Mouse (Mus musculus) fat pad, adult 2 months (tissue): ENCODE measurements around the gene Hecw2.

Experiments used
- DNase-seq: peaks from one replicate; pipeline ENCODE4 v3.0.0-alpha.2; 2011; ENCODE audit warnings: low read depth, low spot score; ENCODE audit errors: extremely low read depth

The Hecw2 gene

GRCm38 (mm10) chr1:54194954-54195305 is at the start of gene Hecw2:
Gene Hecw2, minus strand, starts transcription at chr1:54195168.
- no peak for DNase-seq

DNA sequence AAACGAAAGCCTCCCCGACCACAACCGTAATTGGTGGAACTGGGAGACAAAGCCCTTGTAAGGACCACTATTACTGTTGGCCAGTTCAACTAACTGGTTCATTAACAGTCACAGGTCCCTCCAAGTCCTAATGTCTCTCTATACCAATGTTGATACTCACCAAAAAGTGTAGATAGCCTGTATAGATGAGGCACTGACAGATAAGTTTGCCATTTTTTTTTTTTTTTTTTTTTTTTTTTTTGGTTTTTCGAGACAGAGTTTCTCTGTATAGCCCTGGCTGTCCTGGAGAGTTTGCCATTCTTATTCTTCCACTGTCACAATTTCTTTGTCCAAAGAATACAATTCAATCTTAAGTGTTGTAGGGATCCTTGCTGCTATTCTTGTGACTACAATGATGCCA is 47.8 kb upstream of the Hecw2 start:
- no peak for DNase-seq

- no peak for DNase-seq
Observed at GRCm38 (mm10) chr1:54220273-54220672, 25.3 kb upstream of the Hecw2 start.

DNA sequence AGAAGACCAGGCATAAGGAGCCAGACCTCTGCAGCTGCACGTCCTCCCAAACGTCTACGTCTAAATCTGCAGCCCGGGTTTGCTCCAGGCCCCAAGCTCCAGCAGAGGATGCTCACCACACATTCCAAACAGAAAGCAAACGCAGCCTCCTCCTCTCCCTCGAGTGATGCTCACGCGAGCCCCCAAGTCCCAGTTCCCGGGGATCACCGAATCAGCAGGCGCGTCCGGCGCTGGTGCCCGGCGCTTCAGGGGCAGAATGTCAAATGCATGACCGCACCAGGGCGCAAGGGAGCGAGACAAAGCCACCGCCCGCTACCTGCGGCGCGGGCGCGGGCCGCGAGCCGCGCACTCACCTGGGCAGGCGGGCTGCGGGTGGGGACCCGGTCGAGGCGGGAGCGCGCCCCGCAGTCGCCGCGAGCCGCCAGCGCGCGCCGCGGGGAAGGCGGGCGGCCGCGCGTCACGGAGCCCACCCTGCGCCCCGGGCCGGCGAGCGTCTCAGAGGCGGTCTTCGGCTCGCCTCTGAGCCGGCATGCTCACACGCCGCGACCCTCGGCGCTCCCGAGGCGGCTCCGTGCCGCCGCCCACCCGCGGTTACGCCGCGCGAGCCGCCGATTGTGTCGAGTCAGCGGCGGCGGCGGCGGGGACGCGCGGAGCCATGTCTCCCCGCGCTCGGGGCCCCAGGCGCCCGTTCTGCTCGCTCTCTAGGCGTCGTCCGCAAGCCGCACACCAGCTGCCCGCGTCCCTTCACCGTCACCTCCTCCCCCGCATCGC is 600 bp downstream of the Hecw2 start:
- DNase-seq, result no peak

DNA sequence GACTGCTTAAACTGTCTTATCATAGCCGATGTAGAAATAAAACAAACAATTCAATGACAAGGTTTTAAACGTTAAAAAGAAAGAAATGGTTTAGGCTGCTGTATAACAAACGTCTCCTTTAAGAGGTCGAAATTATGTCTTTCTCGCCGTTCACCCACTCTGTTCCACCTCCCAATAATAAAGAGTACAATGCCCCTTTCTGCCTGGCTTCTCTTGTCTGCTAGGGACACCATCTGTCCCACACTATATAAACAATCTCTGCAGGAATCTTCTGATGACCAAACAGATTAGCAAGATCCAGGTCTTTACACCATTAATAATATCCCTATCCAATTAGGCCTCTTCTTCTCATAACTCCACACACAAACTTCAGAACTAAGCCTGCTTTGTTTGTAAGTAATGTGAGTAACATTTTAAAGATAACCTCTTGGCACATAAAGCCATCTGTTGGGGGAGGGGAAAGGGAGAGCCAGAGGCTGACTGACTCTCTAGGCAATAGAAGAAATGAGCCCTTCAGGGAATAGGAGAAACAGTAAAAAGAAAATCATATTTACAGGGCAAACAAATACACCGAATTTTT is 1.7 kb downstream of the Hecw2 start:
- no peak for DNase-seq

- no peak for DNase-seq
Observed at GRCm38 (mm10) chr1:54187579-54187978, 7.4 kb downstream of the Hecw2 start.

DNA sequence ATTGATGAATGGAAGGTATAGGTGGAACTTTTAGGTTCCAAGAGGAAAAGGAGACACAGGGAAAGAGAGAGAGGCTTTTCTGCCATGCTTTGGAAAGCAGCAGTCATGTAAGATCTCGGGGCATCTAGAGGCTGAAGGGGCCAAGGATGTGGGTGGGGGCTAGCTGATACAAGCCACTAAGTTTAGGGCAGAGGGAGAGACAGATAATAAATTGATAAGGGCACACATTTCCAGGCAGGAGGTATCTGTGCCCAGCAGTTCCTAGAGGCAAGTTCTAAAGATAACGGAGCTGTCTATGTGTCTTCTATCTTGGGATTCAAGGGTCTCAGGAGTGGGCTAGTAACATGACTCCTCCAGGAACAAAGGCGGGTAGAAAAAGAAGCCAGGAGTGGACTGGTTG is 8.6 kb downstream of the Hecw2 start:
- no peak for DNase-seq

DNA sequence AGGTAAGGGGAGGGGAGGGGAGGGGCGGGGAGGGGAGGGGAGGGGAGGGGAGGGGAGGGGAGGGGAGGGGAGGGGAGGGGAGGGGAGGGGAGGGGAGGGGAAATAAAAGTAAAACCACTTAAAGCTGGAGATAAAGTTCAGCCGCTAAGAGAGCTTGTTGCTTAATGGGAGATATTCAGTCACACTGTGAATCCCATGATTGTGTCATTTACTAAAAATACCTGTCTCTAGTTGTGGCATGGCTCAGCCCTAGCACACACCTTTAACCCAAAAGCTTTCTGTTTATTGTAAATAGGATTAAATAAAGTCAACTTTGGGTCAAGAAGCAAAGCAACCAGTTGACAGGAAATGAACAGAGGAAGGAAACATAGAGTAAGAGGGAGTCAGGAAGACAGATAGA is 14.3 kb downstream of the Hecw2 start:
- no peak for DNase-seq

DNA sequence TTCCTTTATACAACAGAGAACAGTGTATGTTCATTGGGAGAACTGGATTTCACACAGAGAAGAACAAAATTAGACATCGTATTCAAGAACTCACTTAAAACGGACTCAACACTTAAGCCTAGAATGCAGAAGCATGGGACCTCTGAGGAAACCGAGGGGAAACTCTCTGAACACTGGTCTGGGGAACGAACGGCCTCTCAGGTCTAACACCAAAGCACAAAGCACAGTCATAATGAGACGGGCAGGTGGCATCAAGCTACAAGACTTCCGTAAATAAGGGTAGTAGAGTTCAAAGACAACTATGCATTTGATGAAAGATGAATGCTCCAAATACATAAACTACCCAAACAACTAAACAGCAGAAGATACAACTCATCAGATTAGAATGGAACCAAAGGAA is 15.8 kb downstream of the Hecw2 start:
- DNase-seq, result no peak

GRCm38 (mm10) chr1:54176592-54176991 is 18.4 kb downstream of the Hecw2 start:
- DNase-seq, result no peak

GRCm38 (mm10) chr1:54168014-54168413 is 27.0 kb downstream of the Hecw2 start:
- no peak for DNase-seq

- DNase-seq, result no peak
Observed at GRCm38 (mm10) chr1:54159531-54159930, 35.4 kb downstream of the Hecw2 start.

DNA sequence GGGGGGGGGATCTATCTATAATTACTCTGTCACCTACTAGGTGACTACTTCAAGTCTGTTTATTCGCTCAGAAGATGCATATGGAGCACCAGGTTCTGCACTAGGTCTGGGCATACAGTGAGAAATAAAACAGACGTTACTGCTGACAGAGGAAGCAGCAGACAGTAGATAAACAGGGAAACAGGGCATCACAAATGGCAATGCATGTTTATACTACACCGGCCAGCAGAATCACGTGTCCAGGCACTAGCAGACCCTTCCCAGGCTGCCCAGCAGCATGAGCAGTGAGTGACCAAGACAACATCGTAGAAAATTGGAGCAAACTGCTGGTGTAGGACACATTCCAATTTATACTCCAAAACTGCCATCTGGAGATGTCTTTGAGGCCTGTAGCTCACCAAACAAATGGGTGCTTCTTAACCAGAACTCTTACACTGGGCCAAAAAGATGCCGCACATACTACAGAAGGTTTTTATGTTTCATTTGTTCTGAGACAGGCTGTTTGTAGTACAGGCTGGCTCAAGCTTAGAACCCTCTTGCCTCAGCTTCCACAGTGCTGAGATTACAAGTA is 41.7 kb downstream of the Hecw2 start:
- no peak for DNase-seq

DNA sequence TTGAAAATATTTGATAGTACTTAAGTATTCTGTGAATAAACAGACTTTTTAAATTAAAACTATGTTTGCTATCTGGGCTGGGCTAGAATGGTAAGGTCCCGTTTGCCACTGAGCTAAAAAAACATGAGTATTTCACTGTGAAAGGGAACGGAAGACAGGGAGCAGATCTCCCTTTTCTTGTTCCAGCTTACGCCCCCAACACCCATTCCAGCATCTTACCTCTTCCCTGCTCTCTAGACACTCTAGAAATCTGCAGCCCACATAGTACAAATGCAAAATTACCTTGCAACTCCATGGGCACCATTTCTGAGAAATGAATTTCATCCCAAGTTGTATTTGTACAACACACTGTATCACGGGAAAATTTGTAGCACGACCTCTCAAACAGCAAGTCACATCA is 49.9 kb downstream of the Hecw2 start:
- DNase-seq, result no peak

DNA sequence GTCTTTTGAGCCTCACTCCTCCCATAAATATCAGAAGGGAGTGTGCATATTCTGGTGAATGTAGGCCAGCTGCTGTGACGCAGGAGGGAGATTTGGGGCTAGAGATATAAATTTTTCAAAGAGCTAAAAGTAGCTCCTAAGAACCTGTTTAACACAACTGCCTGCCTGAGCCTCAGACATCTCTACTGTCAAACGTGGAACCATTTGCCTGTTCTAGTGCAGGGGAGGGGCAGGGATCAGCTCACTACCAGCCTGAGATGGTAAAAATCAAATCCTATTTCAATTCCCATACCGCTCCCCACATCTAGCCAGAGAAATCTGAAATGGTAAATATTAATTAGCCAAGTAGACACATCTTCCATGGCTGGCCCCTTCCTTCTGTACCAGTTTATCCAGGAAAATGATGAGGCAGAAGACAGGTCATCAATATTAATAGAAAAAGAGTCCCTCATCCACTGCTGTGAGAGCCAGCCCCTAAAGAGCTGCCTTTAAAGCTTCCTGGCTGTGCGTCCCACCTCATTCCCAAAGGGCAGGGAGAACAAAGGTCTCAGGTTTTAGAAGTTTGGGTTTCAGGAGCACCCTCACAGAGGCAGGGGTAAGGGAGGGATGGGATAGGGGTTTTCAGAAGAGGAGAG is 61.0 kb downstream of the Hecw2 start:
- DNase-seq, result no peak

GRCm38 (mm10) chr1:54128714-54129431 is 66.1 kb downstream of the Hecw2 start:
- DNase-seq, result no peak

GRCm38 (mm10) chr1:54126991-54127742 is 67.8 kb downstream of the Hecw2 start:
- no peak for DNase-seq

DNA sequence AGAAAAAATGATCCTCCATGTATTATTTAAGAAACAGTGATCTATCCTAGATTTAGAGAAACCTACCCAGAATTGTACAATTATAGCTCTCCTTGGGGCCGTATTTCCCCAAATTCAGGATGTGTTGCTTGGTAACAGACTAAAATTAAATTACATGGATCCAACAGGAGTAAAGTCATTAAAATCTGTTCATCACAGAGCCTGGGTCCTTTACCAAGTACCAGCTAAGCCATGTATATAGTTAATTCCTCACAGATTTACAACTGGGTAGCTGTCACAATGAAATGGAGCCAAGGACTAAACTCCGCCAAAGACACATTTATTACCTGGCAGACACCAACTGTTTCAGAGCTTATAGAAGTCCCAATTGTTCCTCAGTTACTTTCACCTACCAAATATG is 72.4 kb downstream of the Hecw2 start:
- no peak for DNase-seq

- no peak for DNase-seq
Observed at GRCm38 (mm10) chr1:54121071-54121730, 73.8 kb downstream of the Hecw2 start.

DNA sequence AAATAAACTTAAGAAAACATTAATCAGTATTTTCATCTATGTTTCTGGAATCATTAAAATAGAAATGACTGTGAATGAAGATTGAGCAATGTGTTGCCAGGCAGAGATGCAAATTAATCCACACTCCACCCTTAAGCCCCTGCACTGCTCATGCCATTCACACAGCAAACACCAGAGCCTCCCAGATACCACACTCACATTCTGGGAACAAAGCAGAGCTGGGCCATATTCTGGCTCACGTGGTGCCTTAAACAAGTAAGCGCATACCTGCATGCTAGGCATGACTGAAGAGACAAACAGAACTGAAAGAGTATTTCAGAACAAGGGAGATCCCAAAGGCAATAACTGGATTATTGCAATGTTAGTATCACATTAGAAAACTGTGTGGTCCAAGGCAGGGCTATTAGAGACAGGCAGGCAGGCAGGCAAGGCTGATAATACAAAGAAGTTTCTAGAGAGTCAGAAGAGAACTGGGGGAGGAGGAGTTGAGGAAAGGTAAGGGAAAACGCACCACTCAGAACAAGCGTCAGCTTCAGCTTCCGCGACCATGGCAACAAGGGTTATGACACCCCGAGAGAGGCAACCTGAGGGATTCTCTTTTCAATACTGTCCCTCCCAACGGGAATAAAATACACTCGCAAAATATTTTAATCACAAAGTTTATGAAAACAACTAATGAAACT is 75.2 kb downstream of the Hecw2 start:
- DNase-seq, result no peak
